Mouse (Mus musculus) cerebellum, postnatal 10 days (tissue): ENCODE measurements around the gene Hccs.
A peak's percentile ranks its signal among the peaks of the same experiment; 100 is the strongest.
"Not testable (repeated sequence)": the region's sequence is repeated elsewhere in the genome, so short reads cannot be mapped to it uniquely, and the experiment has no call there.

Experiments
- DNase-seq, 2 experiments: peaks; one replicate each; pipeline ENCODE4 v3.0.0; 2021; ENCODE audit warnings: mixed read lengths in 2 of 2

Hccs gene

GRCm38 (mm10) chrX:169319945-169320667 lies at the start of gene Hccs:
Gene Hccs (minus strand): TSS chrX:169320372.
- DNase-seq, result peak; percentile 88 to 92

GRCm38 (mm10) chrX:169357146-169357772 lies 37.1 kb upstream of the Hccs start:
- DNase-seq, result no peak

- no peak for DNase-seq
Observed at GRCm38 (mm10) chrX:169338213-169338612, 18.0 kb upstream of the Hccs start.

GRCm38 (mm10) chrX:169337559-169337958 lies 17.4 kb upstream of the Hccs start:
- DNase-seq, result no peak

GRCm38 (mm10) chrX:169332264-169332663 lies 12.1 kb upstream of the Hccs start:
- peak; percentile 49 to 63 for DNase-seq

GRCm38 (mm10) chrX:169325929-169326595 lies 5.9 kb upstream of the Hccs start:
- DNase-seq, result no peak

GRCm38 (mm10) chrX:169320668-169321005 lies 465 bp upstream of the Hccs start:
- DNase-seq, result not testable (repeated sequence)

GRCm38 (mm10) chrX:169319066-169319760 lies 959 bp downstream of the Hccs start:
- DNase-seq, result peak; percentile 2 to 8

- no peak for DNase-seq
Observed at GRCm38 (mm10) chrX:169308559-169308958, 11.6 kb downstream of the Hccs start.

- DNase-seq, result peak; percentile 55 to 65
Observed at GRCm38 (mm10) chrX:169303945-169304344, 16.2 kb downstream of the Hccs start.

- peak; percentile 4 for DNase-seq
Observed at GRCm38 (mm10) chrX:169302271-169303045, 17.7 kb downstream of the Hccs start.

- peak; percentile 9 to 31 for DNase-seq
Observed at GRCm38 (mm10) chrX:169299579-169299978, 20.6 kb downstream of the Hccs start.

- DNase-seq, result no peak
Observed at GRCm38 (mm10) chrX:169263433-169264172, 56.6 kb downstream of the Hccs start.

GRCm38 (mm10) chrX:169262212-169262611 lies 58.0 kb downstream of the Hccs start:
- no peak for DNase-seq

GRCm38 (mm10) chrX:169261034-169261433 lies 59.1 kb downstream of the Hccs start:
- DNase-seq, result no peak

GRCm38 (mm10) chrX:169256741-169257140 lies 63.4 kb downstream of the Hccs start:
- no peak for DNase-seq

GRCm38 (mm10) chrX:169255915-169256314 lies 64.3 kb downstream of the Hccs start:
- no peak for DNase-seq

- no peak for DNase-seq
Observed at GRCm38 (mm10) chrX:169222357-169223062, 97.7 kb downstream of the Hccs start.

- peak; percentile 2 to 10 for DNase-seq
Observed at GRCm38 (mm10) chrX:169220064-169220463, 100.1 kb downstream of the Hccs start.

GRCm38 (mm10) chrX:169210019-169210418 lies 110.2 kb downstream of the Hccs start:
- DNase-seq, result no peak
